Mouse (Mus musculus) liver, embryonic 15.5 days (tissue): ENCODE measurements at regions not wholly inside any gene's neighbourhood (a gene's known extent, or its start where the extent isn't known, plus 50 kb on each side); places are given as distances from the start of the nearest gene placed in this dataset.

ENCODE experiments used
- ATAC-seq: fragments of 200-750 bp; cut with Nextera tagmentation; 2 replicates; pipeline ENCODE4 v1.8.0; 2017; ENCODE audit warnings: moderate number of reproducible peaks, mild to moderate bottlenecking, moderate library complexity; ENCODE audit not compliant: insufficient read depth
- H3K27ac ChIP-seq: fragments of 300-500 bp; sonication (generic); replicated peaks from 2 replicates; pipeline ENCODE4 v1.5.1; 2015; ENCODE audit warnings: mild to moderate bottlenecking, inconsistent platforms
- H3K27me3 ChIP-seq: fragments of 300-500 bp; sonication (generic); 2 replicates; pipeline ENCODE4 v1.6.1; 2015; ENCODE audit warnings: mild to moderate bottlenecking, inconsistent platforms
- H3K36me3 ChIP-seq: fragments of 300-500 bp; sonication (generic); replicated peaks from 2 replicates; pipeline ENCODE4 v1.6.1; 2015; ENCODE audit warnings: moderate library complexity, mild to moderate bottlenecking, inconsistent platforms
- H3K4me1 ChIP-seq: fragments of 300-500 bp; sonication (generic); replicated peaks from 2 replicates; pipeline ENCODE4 v1.6.1; 2015; ENCODE audit warnings: inconsistent platforms
- H3K4me2 ChIP-seq: fragments of 300-500 bp; sonication (generic); 2 replicates; pipeline ENCODE4 v1.6.1; 2015; ENCODE audit warnings: moderate library complexity, mild to moderate bottlenecking, inconsistent platforms
- H3K4me3 ChIP-seq: fragments of 300-500 bp; sonication (generic); replicated peaks from 2 replicates; pipeline ENCODE4 v1.5.1; 2015; ENCODE audit warnings: mild to moderate bottlenecking, inconsistent platforms
- H3K9ac ChIP-seq: fragments of 300-500 bp; sonication (generic); 2 replicates; pipeline ENCODE4 v1.6.1; 2015; ENCODE audit warnings: moderate library complexity, mild to moderate bottlenecking, inconsistent platforms
- H3K9me3 ChIP-seq: fragments of 300-500 bp; sonication (generic); replicated peaks from 2 replicates; pipeline ENCODE4 v1.6.1; 2016; ENCODE audit warnings: inconsistent platforms
- WGBS: fragments of 180-500 bp; shearing (Covaris S2); methylation state at CpG from one replicate; pipeline ENCODE4 v1.1.7; 2015; ENCODE audit warnings: mixed read lengths; ENCODE audit not compliant: insufficient replicate concordance; 5-methylcytosine and 5-hydroxymethylcytosine counted together

DNA sequence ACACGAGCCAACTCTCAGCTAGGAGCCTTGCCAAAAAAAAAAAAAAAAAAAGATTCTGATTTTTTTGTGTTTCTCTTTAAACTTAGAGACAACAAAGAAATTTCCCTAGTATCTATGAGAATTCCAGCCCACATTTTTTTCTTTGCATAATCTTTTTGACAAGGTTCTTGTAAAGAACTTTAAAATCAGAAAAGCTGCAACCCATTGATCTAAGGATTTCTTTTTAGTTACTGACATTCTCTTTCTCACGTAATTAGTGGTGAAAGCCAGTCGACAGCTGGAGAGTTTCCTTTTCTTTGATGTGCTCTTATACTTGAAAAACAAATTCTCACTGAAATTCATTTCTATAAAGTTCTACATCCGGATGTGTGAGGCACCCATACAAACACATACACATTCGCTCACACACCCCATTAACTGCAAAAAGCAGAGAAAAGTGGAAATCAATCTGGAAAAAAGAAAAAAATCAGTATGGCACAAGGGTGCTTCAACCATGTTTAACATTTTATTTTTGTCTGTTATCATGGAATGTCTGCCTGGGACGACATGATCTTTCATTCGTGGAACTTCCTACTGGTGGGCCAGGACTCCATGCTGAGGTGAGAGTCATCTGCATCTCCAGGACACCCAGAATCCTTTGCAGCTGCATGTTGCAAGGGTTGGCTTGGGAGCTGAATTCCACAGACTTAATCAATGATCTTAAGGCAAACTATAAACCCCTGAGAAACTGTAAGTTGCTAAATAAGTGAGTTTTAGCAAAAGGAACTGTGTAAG is 124.0 kb upstream of the Zpld1 start:
- Histone ChIP-seq H3K4me3 (no peak overlapping the region), H3K9ac (no peak overlapping the region), H3K4me1 (no peaks in the 10 kb centered on the region), H3K27me3 (no peaks in the 10 kb centered on the region), H3K36me3 (no peaks in the 10 kb centered on the region), H3K9me3 (no peaks in the 10 kb centered on the region), H3K4me2 (no peak overlapping the region), H3K27ac (no peak overlapping the region)
- WGBS, result 37% methylated on average over 7 of the region's 7 CpGs
- ATAC-seq, result no peak

- Histone ChIP-seq H3K4me2 (no peak overlapping the region), H3K27me3 (no peaks in the 10 kb centered on the region), H3K4me1 (no peaks in the 10 kb centered on the region), H3K9ac (no peak overlapping the region), H3K4me3 (no peak overlapping the region), H3K27ac (no peak overlapping the region), H3K9me3 (no peaks in the 10 kb centered on the region), H3K36me3 (no peaks in the 10 kb centered on the region)
- no peak for ATAC-seq
- 71% methylated on average over 4 of the region's 4 CpGs for WGBS
These were observed 123.2 kb upstream of the Zpld1 start for GRCm38 (mm10) chr16:55420876-55421568.

- no peaks in the 10 kb centered on the region for H3K4me1 ChIP-seq
- 73% methylated on average over 3 of the region's 3 CpGs for WGBS
- no peak for ATAC-seq
- no peaks in the 10 kb centered on the region for H3K36me3 ChIP-seq
- no peak overlapping the region for H3K4me2 ChIP-seq
- no peaks in the 10 kb centered on the region for H3K9me3 ChIP-seq
- H3K9ac ChIP-seq, result no peak overlapping the region
- H3K27me3 ChIP-seq, result no peaks in the 10 kb centered on the region
- H3K27ac ChIP-seq, result no peak overlapping the region
- H3K4me3 ChIP-seq, result no peak overlapping the region
These were observed 121.1 kb upstream of the Zpld1 start for GRCm38 (mm10) chr16:55418871-55419270.

- no peak overlapping the region for H3K9ac ChIP-seq
- H3K4me1 ChIP-seq, result no peaks in the 10 kb centered on the region
- no peak overlapping the region for H3K27ac ChIP-seq
- no peak for ATAC-seq
- no peaks in the 10 kb centered on the region for H3K27me3 ChIP-seq
- H3K4me2 ChIP-seq, result no peak overlapping the region
- H3K4me3 ChIP-seq, result no peak overlapping the region
- no peaks in the 10 kb centered on the region for H3K36me3 ChIP-seq
- H3K9me3 ChIP-seq, result no peaks in the 10 kb centered on the region
These were observed 103.0 kb upstream of the Zpld1 start for GRCm38 (mm10) chr16:55400818-55401217.

- Histone ChIP-seq H3K9me3 (no peaks in the 10 kb centered on the region), H3K9ac (no peak overlapping the region), H3K36me3 (no peaks in the 10 kb centered on the region), H3K4me3 (no peak overlapping the region), H3K27ac (no peak overlapping the region), H3K4me2 (no peak overlapping the region), H3K4me1 (no peaks in the 10 kb centered on the region), H3K27me3 (no peaks in the 10 kb centered on the region)
- no peak for ATAC-seq
- 45% methylated on average over 3 of the region's 3 CpGs for WGBS
These were observed 97.1 kb upstream of the Zpld1 start for GRCm38 (mm10) chr16:55394864-55395263.

- H3K27me3 ChIP-seq, result no peaks in the 10 kb centered on the region
- H3K9me3 ChIP-seq, result no peaks in the 10 kb centered on the region
- no peaks in the 10 kb centered on the region for H3K36me3 ChIP-seq
- no peak overlapping the region for H3K4me2 ChIP-seq
- H3K9ac ChIP-seq, result no peak overlapping the region
- H3K4me3 ChIP-seq, result no peak overlapping the region
- ATAC-seq, result no peak
- no peak overlapping the region for H3K27ac ChIP-seq
- WGBS, result 66% methylated on average over 7 of the region's 7 CpGs
- H3K4me1 ChIP-seq, result no peaks in the 10 kb centered on the region
These were observed 92.6 kb upstream of the Zpld1 start for GRCm38 (mm10) chr16:55390400-55390799.

DNA sequence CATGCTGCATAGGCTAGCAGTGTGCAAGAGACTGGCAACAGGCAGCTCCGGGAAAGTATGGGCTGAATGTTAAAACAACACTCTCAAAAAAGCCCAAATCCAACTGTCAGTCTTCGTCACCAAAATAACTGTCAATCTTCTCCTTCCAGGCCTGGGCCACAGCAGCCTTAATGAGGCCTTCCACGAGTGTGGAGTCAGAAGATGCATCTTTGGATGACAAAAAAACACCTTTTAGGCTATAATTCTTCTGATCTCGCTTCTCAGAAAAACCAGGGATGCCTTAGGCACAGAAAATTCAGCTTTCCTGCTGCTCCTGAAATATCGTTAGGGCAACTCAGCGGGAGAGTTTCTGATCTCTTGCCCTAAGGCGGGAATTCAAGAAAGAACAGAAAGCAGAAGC is 82.2 kb upstream of the Zpld1 start:
- WGBS, result 61% methylated on average over 7 of the region's 7 CpGs
- Histone ChIP-seq H3K4me1 (no peaks in the 10 kb centered on the region), H3K4me3 (no peak overlapping the region), H3K36me3 (no peaks in the 10 kb centered on the region), H3K27me3 (no peaks in the 10 kb centered on the region), H3K4me2 (no peak overlapping the region), H3K9me3 (no peaks in the 10 kb centered on the region), H3K9ac (no peak overlapping the region), H3K27ac (no peak overlapping the region)
- ATAC-seq, result no peak

- no peak overlapping the region for H3K4me3 ChIP-seq
- no peak for ATAC-seq
- no peaks in the 10 kb centered on the region for H3K9me3 ChIP-seq
- H3K4me1 ChIP-seq, result no peaks in the 10 kb centered on the region
- H3K27me3 ChIP-seq, result no peaks in the 10 kb centered on the region
- H3K27ac ChIP-seq, result no peak overlapping the region
- no peak overlapping the region for H3K4me2 ChIP-seq
- H3K9ac ChIP-seq, result no peak overlapping the region
- H3K36me3 ChIP-seq, result no peaks in the 10 kb centered on the region
These were observed 81.4 kb upstream of the Zpld1 start for GRCm38 (mm10) chr16:55379189-55379588.

GRCm38 (mm10) chr16:55378701-55379100 is 80.9 kb upstream of the Zpld1 start:
- Histone ChIP-seq H3K27ac (no peak overlapping the region), H3K9me3 (no peaks in the 10 kb centered on the region), H3K4me3 (no peak overlapping the region), H3K4me1 (no peaks in the 10 kb centered on the region), H3K4me2 (no peak overlapping the region), H3K27me3 (no peaks in the 10 kb centered on the region), H3K36me3 (no peaks in the 10 kb centered on the region), H3K9ac (no peak overlapping the region)
- WGBS, result 69% methylated on average over 3 of the region's 3 CpGs
- no peak for ATAC-seq

DNA sequence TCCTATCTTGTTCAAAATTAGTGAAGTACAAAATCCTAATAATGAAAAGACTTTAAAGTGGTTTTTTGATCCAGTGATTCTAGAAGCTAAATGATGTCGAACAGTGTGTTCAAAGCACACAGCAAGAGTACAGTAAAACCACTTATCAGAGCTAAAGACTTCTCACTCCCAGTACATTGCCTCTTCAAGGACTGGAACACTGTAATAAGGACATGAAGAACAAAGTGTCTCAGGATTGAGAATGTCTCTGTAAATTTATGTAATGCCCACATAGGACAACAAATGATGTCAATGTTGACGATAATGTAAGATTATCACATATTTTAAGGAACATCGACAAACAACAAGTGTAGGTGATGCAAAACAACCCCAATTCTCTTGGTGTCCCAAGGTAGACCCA is 78.1 kb upstream of the Zpld1 start:
- H3K9me3 ChIP-seq, result no peaks in the 10 kb centered on the region
- no peak for ATAC-seq
- no peak overlapping the region for H3K4me3 ChIP-seq
- H3K36me3 ChIP-seq, result no peaks in the 10 kb centered on the region
- H3K4me2 ChIP-seq, result no peak overlapping the region
- no peak overlapping the region for H3K9ac ChIP-seq
- H3K27me3 ChIP-seq, result no peaks in the 10 kb centered on the region
- no peaks in the 10 kb centered on the region for H3K4me1 ChIP-seq
- WGBS, result 69% methylated on average over 3 of the region's 3 CpGs
- no peak overlapping the region for H3K27ac ChIP-seq

GRCm38 (mm10) chr16:55357686-55358085 is 59.9 kb upstream of the Zpld1 start:
- H3K9ac ChIP-seq, result no peak overlapping the region
- no peaks in the 10 kb centered on the region for H3K4me1 ChIP-seq
- no peaks in the 10 kb centered on the region for H3K36me3 ChIP-seq
- no peak overlapping the region for H3K27ac ChIP-seq
- H3K9me3 ChIP-seq, result no peaks in the 10 kb centered on the region
- ATAC-seq, result no peak
- WGBS, result 41% methylated on average over 4 of the region's 4 CpGs
- H3K27me3 ChIP-seq, result no peaks in the 10 kb centered on the region
- no peak overlapping the region for H3K4me3 ChIP-seq
- no peak overlapping the region for H3K4me2 ChIP-seq

DNA sequence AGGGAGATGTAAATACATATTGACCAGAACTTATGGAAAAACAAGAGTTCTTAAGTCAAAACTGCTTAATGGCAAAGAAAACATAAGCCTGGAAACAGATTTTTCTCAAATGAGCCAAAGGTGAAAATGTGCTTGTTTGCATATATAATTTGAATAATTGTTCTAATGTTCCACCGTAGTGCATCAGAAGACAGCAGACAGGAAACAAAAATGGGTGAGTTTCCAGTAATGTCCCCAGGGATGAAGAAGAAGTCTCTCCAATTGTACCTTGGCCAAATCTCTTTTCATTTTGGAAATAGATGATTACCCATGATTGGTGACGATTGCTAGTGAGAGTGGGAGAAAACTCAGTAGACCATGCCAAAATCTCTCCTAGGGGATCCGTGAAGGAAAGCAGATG is 58.3 kb upstream of the Zpld1 start:
- Histone ChIP-seq H3K27ac (no peak overlapping the region), H3K4me1 (no peaks in the 10 kb centered on the region), H3K4me2 (no peak overlapping the region), H3K36me3 (no peaks in the 10 kb centered on the region), H3K9me3 (no peaks in the 10 kb centered on the region), H3K9ac (no peak overlapping the region), H3K4me3 (no peak overlapping the region), H3K27me3 (no peaks in the 10 kb centered on the region)
- WGBS, result 61% methylated on average over 3 of the region's 3 CpGs
- ATAC-seq, result no peak
